Mouse (Mus musculus) bone marrow, adult 2 months (tissue): ENCODE measurements at regions not wholly inside any gene's neighbourhood (a gene's known extent, or its start where the extent isn't known, plus 50 kb on each side); places are given as distances from the start of the nearest gene placed in this dataset.

ENCODE experiments used
- H3K27ac ChIP-seq: fragments of 200-500 bp; 2 replicates; pipeline ENCODE4 v1.5.1; 2012; ENCODE audit warnings: low read depth, mild to moderate bottlenecking, control low read depth, inconsistent platforms, low read length; ENCODE audit not compliant: control insufficient read depth, poor library complexity, insufficient read depth
- H3K4me1 ChIP-seq: fragments of 200-500 bp; 2 replicates; pipeline ENCODE4 v1.6.1; 2011; ENCODE audit warnings: low read length; ENCODE audit not compliant: control insufficient read depth, insufficient read depth
- H3K4me3 ChIP-seq: fragments of 200-500 bp; replicated peaks from 2 replicates; pipeline ENCODE3; 2011; ENCODE audit warnings: mild to moderate bottlenecking, low read depth, low read length, control low read depth; ENCODE audit not compliant: control insufficient read depth
- CTCF ChIP-seq: fragments of 200-500 bp; IDR thresholded peaks from 2 replicates; pipeline ENCODE4 v1.5.1; 2011; ENCODE audit warnings: low read length, control low read depth; ENCODE audit not compliant: control insufficient read depth, insufficient read depth
- POLR2A ChIP-seq: fragments of 200-500 bp; IDR thresholded peaks from 2 replicates; pipeline ENCODE4 v1.6.1; 2011; ENCODE audit warnings: low read depth, mild to moderate bottlenecking, control low read depth, low read length, borderline replicate concordance; ENCODE audit not compliant: control insufficient read depth
- WGBS: fragments of 180-500 bp; shearing (Covaris S2); methylation state at CpG from one replicate; pipeline ENCODE4 v1.1.7; 2018; 5-methylcytosine and 5-hydroxymethylcytosine counted together

DNA sequence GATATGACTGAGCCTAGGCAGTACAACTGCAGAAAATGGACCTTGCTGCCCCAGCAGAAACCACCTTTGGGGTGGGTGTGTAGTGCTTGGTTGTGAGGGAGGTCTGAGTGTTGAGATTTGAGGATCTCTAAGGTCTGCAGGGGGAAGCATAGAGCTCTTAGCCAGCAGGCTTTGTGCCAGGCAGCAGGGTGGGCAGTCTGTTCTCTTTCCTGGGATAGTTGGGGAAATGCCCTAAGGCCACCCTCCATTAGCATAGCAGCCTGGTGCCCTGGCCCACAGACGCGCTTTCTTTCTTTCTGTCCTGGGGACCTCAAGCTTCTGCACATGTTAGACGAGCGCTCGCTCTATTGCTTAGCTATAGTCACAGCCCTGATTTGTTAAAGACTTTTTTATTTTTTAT, 91.4 kb upstream of the Eef2kmt start:
- TF ChIP-seq CTCF = no peak
- no peak for TF ChIP-seq POLR2A
- Histone ChIP-seq H3K4me3 (no peak overlapping the region), H3K4me1 (no peaks in the 10 kb centered on the region), H3K27ac (no peak overlapping the region)
- WGBS = 87% methylated on average over 5 of the region's 5 CpGs

DNA sequence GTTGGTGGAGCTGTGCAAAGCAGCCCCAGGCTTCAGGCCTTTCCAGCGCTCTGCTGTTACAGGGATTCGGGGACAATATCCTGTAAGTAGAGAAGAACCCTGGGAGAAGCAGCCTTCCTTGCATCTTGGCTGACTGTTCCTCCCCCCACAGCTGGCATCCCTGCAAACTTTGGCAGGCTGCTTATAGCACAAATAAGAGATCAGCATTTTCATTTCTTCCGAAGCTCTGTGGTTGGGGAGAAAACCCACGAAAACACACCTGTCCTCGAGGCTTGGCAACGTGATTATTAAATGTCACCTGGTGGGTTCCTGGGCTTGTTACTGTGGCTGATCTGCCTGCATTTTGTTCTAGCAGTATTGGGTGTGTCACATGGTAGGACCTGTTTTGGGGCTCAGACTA, 86.5 kb upstream of the Eef2kmt start:
- WGBS = 65% methylated on average over 6 of the region's 6 CpGs
- TF ChIP-seq CTCF (no peak), POLR2A (no peak)
- Histone ChIP-seq H3K27ac (no peak overlapping the region), H3K4me3 (no peak overlapping the region), H3K4me1 (no peaks in the 10 kb centered on the region)

DNA sequence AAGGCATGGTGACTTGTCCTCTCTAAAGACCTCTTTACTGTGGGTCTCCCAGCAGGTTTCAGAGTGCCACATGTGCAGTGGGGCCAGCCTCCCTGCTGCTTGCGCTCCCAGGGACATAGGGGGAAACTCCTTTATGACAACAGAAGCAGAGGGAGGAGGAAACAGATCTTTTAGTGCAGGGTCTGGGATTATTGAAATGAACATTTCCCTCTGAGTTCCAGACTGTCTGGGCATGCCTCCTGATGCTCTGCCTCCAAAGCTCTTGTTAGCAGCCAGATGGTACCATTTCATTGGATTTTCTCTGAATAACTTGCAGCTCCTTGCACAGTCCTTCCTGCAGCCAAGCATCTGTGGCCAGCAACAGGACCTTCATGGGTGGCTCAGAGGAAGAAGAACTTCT, 60.5 kb upstream of the Eef2kmt start:
- 42% methylated on average over 1 of the region's 1 CpGs for WGBS
- no peaks in the 10 kb centered on the region for H3K4me1 ChIP-seq
- H3K4me3 ChIP-seq = no peak overlapping the region
- H3K27ac ChIP-seq = no peak overlapping the region
- TF ChIP-seq POLR2A (no peak), CTCF (no peak)

DNA sequence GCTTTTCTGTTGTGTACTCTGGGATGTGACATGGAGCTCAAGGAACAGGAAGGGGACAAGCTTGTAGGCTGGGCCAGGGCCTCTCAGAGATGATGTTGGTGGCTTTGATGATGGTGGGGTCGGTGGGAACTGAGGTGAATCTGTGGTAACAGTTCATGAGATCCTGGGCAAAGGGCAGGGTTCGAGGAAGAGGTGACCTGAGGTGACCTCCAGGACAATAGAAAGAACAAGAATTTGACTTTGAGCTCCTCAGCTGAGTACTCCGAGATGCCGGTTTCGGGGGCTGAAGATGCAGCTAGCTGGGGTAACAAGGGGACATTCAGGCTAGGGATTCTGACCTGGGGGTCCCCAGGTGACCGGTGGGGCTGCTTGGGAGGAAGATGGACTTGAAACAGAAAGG, 57.5 kb upstream of the Eef2kmt start:
- 77% methylated on average over 6 of the region's 6 CpGs for WGBS
- no peak overlapping the region for H3K27ac ChIP-seq
- TF ChIP-seq CTCF = no peak

DNA sequence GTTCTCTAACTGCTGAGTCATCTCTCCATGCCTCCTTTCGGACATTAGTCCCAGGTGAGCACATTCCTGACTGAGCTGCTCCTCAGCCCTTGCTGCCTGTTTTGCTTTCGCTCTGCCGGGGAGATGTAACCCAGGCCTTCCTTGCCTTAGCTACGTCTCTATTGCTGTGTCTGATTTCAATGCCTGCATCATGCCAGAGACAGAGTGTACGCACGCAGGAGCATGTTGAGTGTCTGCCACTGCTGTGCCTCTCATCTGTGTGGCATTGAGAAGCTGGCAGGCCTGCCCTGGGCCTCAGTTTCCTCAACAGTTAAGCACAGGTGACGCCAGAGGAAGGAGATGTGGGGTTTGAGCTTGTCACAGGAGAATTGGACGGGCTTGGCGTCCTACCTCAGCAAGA, 55.7 kb upstream of the Eef2kmt start:
- 81% methylated on average over 9 of the region's 9 CpGs for WGBS

More for the DNA sequence above, 57.5 kb upstream of the Eef2kmt start:
- H3K4me1 ChIP-seq = peaks cover 1% of the 10 kb centered on the region; the same call in 1 of the 2 replicates
- H3K4me3 ChIP-seq = no peak overlapping the region

DNA sequence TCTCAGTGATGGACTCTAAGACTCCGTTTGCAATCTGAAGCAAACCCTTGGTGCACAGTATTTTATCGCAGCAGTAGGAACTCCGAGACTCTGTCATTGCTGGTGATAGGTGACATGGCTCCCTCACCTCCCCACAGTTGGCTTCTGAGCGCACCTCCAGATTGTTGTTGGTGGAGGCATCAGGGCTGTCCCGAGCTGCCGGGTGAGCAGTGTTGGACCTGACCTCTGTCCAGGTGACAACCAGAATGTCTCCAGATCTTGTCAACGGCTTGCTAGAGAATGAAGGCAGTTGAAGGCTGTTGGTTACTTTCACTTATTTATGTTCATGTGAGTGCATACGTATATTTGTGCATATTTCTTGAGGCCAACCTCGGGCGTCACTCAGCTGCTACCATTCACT, 55.0 kb upstream of the Eef2kmt start:
- Histone ChIP-seq H3K4me3 (no peak overlapping the region), H3K27ac (no peak overlapping the region), H3K4me1 (peaks cover 1% of the 10 kb centered on the region; the same call in 1 of the 2 replicates)
- WGBS = 84% methylated on average over 10 of the region's 10 CpGs
- TF ChIP-seq CTCF = no peak
- TF ChIP-seq POLR2A = no peak

More for the DNA sequence above, 55.7 kb upstream of the Eef2kmt start:
- TF ChIP-seq POLR2A (no peak), CTCF (no peak)
- Histone ChIP-seq H3K4me3 (no peak overlapping the region), H3K27ac (no peak overlapping the region), H3K4me1 (peaks cover 1% of the 10 kb centered on the region; the same call in 1 of the 2 replicates)

GRCm38 (mm10) chr16:5307761-5308160, 52.0 kb upstream of the Eef2kmt start:
- WGBS = 63% methylated on average over 7 of the region's 7 CpGs
- H3K4me1 ChIP-seq = peaks cover 1% of the 10 kb centered on the region; the same call in 1 of the 2 replicates
- H3K27ac ChIP-seq = no peak overlapping the region
- TF ChIP-seq POLR2A = no peak
- TF ChIP-seq CTCF = no peak
- H3K4me3 ChIP-seq = no peak overlapping the region

- Histone ChIP-seq H3K4me1 (peaks cover 1% of the 10 kb centered on the region; the same call in 1 of the 2 replicates), H3K4me3 (no peak overlapping the region), H3K27ac (no peak overlapping the region)
- TF ChIP-seq POLR2A = no peak
- TF ChIP-seq CTCF = no peak
- WGBS = 67% methylated on average over 7 of the region's 7 CpGs
Measured at GRCm38 (mm10) chr16:5307249-5307605, 51.4 kb upstream of the Eef2kmt start.

DNA sequence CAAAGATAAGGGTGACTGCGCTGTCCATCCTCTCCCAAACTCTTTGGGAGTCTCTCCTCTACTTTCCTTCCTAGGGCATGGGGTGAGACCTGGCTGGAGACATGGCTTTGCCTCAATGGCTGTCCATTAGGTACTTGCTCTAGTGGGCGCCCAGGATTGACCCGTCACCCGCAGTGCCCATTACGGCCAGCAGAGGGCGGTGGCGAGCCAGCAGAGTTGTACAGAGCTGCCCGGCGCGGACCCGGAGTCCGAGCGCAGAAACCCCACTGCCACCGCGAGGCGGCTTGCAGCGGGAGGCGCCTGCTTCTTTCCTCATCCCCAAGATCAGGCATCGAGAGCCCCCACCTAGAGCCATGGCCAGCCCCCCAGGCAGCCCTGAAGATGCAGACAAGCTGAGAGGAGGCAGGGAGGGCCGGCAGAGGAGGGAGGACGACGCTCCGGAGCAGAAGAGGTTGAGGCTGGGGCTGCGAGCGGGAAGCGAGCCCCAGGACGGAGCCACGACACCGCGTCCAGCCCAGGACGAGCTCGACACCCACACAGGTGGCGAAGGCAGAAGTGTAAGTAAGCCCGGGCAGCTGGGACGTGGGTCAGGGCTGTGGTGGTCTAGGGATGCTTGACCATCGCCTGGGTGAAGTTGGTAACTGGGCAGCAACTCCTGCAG, 50.9 kb upstream of the Eef2kmt start:
- Histone ChIP-seq H3K4me1 (peaks cover 1% of the 10 kb centered on the region; the same call in 1 of the 2 replicates), H3K4me3 (no peak overlapping the region), H3K27ac (no peak overlapping the region)
- 5% methylated on average over 36 of the region's 36 CpGs for WGBS
- peak; percentile 91 for TF ChIP-seq CTCF
- peak; percentile 26; the same call in 1 of the 2 replicates for TF ChIP-seq POLR2A
